Mouse (Mus musculus) frontal cortex, adult 2 months (tissue): ENCODE data around the gene Ptprm. TPM values are rescaled to one million over a fixed set of nuclear protein-coding genes. Genes with fewer than 3 reads are reported as not detected.

Experiments used
- DNase-seq, 2 experiments: peaks; one replicate each; pipeline ENCODE4 v3.0.0; 2022; ENCODE audit warnings: low spot score in 1 of 2; ENCODE audit errors: extremely low spot score in 1 of 2
- polyA plus RNA-seq: library from polyadenylated mRNA; depleted of rRNA; stranded (reverse); fragments of >200 nt; gene quantifications from 2 replicates; pipeline ENCODE4 v1.2.3, GENCODE M21; 2012

Gene Ptprm
- polyA plus RNA-seq, 1 experiment, result 34.7 TPM

GRCm38 (mm10) chr17:66619996-66620656 lies 734.1 kb downstream of the Ptprm start:
- no peak for DNase-seq

GRCm38 (mm10) chr17:66619255-66619826 lies 734.9 kb downstream of the Ptprm start:
- no peak for DNase-seq
